Mouse (Mus musculus) mammary gland, adult 2 months (tissue): ENCODE data around the gene Sprr2d. TPM values are rescaled to one million over a fixed set of nuclear protein-coding genes. Genes with fewer than 3 reads are reported as not detected.

Experiments used
- polyA plus RNA-seq: library from polyadenylated mRNA; depleted of rRNA; stranded (reverse); fragments of >200 nt; gene quantifications from 2 replicates; pipeline ENCODE4 v1.2.3, GENCODE M21; 2012; ENCODE audit warnings: low replicate concordance; rRNA removed

Gene Sprr2d
- polyA plus RNA-seq = not detected in 2 replicates

DNA sequence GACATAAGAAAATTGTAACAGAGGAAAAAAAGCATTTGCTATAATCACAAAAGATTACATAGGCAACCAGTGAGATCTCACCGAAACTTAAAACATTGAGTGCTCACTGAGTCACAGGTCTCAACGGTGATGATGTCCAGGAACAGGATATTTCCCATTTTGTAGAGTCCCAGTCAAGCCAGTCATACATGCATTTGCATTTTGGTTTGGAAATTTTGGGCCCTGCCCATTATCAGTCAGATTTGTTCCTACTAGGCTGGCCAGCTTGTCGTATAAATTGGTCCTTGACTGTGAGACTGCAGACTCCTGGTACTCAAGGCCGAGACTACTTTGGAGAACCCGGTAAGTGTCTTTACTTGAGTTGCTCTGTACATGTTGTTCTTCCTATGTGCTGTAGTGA lies at the start of gene Sprr2d:
Gene Sprr2d (plus strand): TSS at position 301 of the 400 bp plus-strand sequence.

GRCm38 (mm10) chr3:92316320-92316719 lies 22.6 kb upstream of the Sprr2d start, which contains the start of gene Sprr2b:
TSS of gene Sprr2b (plus strand) at chr3:92316620.

DNA sequence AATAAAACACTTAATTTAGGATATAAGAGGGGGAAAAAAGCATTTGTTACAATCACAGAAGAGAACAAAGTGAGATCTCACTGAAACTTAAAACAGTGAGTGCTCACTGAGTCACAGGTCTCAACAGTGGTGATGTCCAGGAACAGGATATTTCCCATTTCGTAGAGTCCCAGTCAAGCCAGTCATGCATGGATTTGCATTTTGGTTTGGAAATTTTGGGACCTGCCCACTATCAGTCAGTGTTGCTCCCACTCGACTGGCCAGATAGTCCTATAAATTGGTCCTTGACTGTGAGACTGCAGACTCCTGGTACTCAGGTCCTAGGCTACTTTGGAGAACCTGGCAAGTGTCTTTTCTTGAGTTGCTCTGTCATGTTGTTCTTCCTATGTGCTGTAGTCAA lies 12.9 kb downstream of the Sprr2d start, which contains the start of gene Sprr2e:
Gene Sprr2e (plus strand): TSS at position 301 of the 400 bp plus-strand sequence.

DNA sequence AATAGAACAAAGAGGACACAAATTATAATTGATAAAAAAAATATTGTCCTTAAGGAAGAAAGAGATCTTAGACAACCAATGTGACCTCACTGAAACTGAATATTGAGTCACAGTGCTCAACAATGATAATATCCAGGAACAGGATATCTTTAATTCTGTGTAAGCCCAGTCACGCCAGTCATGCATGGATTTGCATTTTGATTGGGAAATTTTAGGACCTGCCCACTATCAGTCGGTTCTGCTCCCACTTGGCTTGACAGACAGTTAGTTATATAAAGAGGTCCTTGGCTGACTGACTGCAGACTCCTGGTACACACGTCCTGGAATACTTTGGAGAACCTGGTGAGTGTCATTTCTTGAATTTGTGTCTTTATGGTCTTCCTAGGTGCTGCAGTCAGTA lies 25.9 kb downstream of the Sprr2d start, which contains the start of gene Sprr2f:
Gene Sprr2f (plus strand): TSS at position 301 of the 400 bp plus-strand sequence.

DNA sequence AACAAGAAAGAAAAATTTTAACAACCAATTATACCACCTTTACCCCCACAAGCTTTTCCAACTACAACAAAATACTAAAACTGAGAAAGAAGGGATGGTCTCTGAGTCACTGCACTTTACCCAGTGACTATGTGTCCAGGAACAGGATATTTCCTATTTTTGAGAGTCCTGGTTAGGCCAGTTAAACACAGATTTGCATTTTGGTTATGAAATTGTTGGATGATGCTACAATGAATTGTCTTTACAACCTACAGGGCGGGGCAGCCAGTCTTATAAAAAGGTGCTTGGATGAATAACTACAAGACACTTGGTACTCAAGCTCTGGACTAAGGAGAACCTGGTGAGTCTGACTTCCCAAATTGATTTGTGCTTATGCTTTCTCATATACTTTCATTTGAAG lies 46.4 kb downstream of the Sprr2d start, which contains the start of gene Sprr2h:
Gene Sprr2h (plus strand): TSS at position 301 of the 400 bp plus-strand sequence.

Other genes with a start within 250 kb of the Sprr2d start
- gene Prr9, start 215.2 kb upstream of the Sprr2d start, polyA plus RNA-seq = not detected in 2 replicates
- gene Lelp1, start 196.4 kb upstream of the Sprr2d start, polyA plus RNA-seq = not detected in 2 replicates
- 0.07 TPM in 1 of 2 replicates, not detected in the other for gene Sprr2a1, start 123.3 kb upstream of the Sprr2d start, polyA plus RNA-seq
- gene Sprr2a2, start 123.2 kb upstream of the Sprr2d start, polyA plus RNA-seq = 6.9 and 7.0 TPM in 2 replicates
- gene Sprr2a3, start 53.7 kb upstream of the Sprr2d start, polyA plus RNA-seq = 0.43 and 0.94 TPM in 2 replicates
- not detected in 2 replicates for gene Sprr2b, start 22.5 kb upstream of the Sprr2d start, polyA plus RNA-seq
- gene Sprr2e, start 13.0 kb downstream of the Sprr2d start, polyA plus RNA-seq = not detected in 2 replicates
- not detected in 2 replicates for gene Sprr2f, start 26.0 kb downstream of the Sprr2d start, polyA plus RNA-seq
- not detected in 2 replicates for gene Sprr2h, start 46.5 kb downstream of the Sprr2d start, polyA plus RNA-seq
- gene Sprr2i, start 68.9 kb downstream of the Sprr2d start, polyA plus RNA-seq = not detected in 2 replicates
- gene Sprr2j-ps, start 78.9 kb downstream of the Sprr2d start, polyA plus RNA-seq = not detected in 2 replicates
- gene Gm9774, start 90.3 kb downstream of the Sprr2d start, polyA plus RNA-seq = 13.6 and 17.5 TPM in 2 replicates
- not detected in 2 replicates for gene Sprr2k, start 93.4 kb downstream of the Sprr2d start, polyA plus RNA-seq
- not detected in 2 replicates for gene Sprr1b, start 99.6 kb downstream of the Sprr2d start, polyA plus RNA-seq
- not detected in 2 replicates for gene Sprr3, start 119.6 kb downstream of the Sprr2d start, polyA plus RNA-seq
- 24.1 and 25.4 TPM in 2 replicates for gene Sprr1a, start 146.8 kb downstream of the Sprr2d start, polyA plus RNA-seq
- gene Sprr4, start 161.4 kb downstream of the Sprr2d start, polyA plus RNA-seq = not detected in 2 replicates
- 5.7 TPM in 1 of 2 replicates, not detected in the other for gene 2310046K23Rik, start 195.4 kb downstream of the Sprr2d start, polyA plus RNA-seq
- gene Ivl, start 234.6 kb downstream of the Sprr2d start, polyA plus RNA-seq = 1.4 TPM in 1 of 2 replicates, not detected in the other
- 0.24 TPM in 1 of 2 replicates, not detected in the other for gene Smcp, start 249.9 kb downstream of the Sprr2d start, polyA plus RNA-seq